Mouse (Mus musculus): ENCODE results near the gene Gm14412. TPM values are rescaled to one million over a fixed set of nuclear protein-coding genes. Genes with fewer than 3 reads are reported as not detected.

Gene Gm14412
- polyA plus RNA-seq (2015; fragmentation: Nextera tagmentation; extraction: Ambion mirVana) = 0.08 and 0.17 TPM in 2 replicates

GRCm38 (mm10) chr2:177324257-177324733, at the start of gene Gm14412:
Gm14412 (minus strand) TSS chr2:177324307.

DNA sequence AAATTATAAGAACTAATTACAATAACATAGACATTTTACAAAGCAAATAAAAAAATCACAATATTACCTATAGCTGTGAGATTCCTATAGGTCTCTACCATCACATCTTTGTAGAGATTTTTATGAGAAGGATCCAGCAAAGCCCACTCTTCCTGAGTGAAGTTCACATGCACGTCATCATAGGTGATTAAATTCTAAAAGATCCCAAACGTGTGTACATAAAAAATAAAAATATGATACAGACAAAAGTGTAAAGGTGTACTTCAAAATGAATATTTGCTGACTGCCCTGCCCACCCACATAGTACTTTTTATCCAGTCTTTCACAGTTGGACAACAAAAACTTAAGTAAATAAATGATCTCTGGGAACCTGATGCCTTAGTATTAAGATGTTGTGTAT, 57.2 kb downstream of the Gm14412 start, which contains the start of gene Gm14409:
Gene Gm14409 (minus strand): TSS at position 101 of the 400 bp plus-strand sequence.

Other genes with a start within 250 kb of the Gm14412 start
- 0.16 and 0.29 TPM in 2 replicates for gene Gm14401, start 250.0 kb downstream of the Gm14412 start, polyA plus RNA-seq (2015; fragmentation: Nextera tagmentation; extraction: Ambion mirVana)
- gene Gm14410, start 117.9 kb downstream of the Gm14412 start, polyA plus RNA-seq (2015; fragmentation: Nextera tagmentation; extraction: Ambion mirVana) = 18.6 and 19.5 TPM in 2 replicates
- not detected in 2 replicates for gene Gm14409, start 57.3 kb downstream of the Gm14412 start, polyA plus RNA-seq (2015; fragmentation: Nextera tagmentation; extraction: Ambion mirVana)
- gene Gm14418, start 74.0 kb upstream of the Gm14412 start, polyA plus RNA-seq (2015; fragmentation: Nextera tagmentation; extraction: Ambion mirVana) = 7.4 and 8.8 TPM in 2 replicates
- gene Zfp970, start 140.4 kb upstream of the Gm14412 start, polyA plus RNA-seq (2015; fragmentation: Nextera tagmentation; extraction: Ambion mirVana) = 18.3 and 18.6 TPM in 2 replicates
- 6.4 and 6.9 TPM in 2 replicates for gene Gm14403, start 173.9 kb upstream of the Gm14412 start, polyA plus RNA-seq (2015; fragmentation: Nextera tagmentation; extraction: Ambion mirVana)